Mouse (Mus musculus) ES-CJ7 (cell line): ENCODE results near the gene Erbb4.

Experiments used
- DNase-seq: peaks from one replicate; pipeline ENCODE4 v3.0.0; 2011; ENCODE audit warnings: low read depth, low spot score

Erbb4 gene

GRCm38 (mm10) chr1:69107485-69108158 lies at the start of gene Erbb4:
Gene Erbb4, minus strand, starts transcription at chr1:69108059.
- peak; percentile 25 for DNase-seq

GRCm38 (mm10) chr1:69157346-69157745 lies 49.5 kb upstream of the Erbb4 start:
- DNase-seq: no peak

- no peak for DNase-seq
Measured at GRCm38 (mm10) chr1:69141341-69141740, 33.5 kb upstream of the Erbb4 start.

GRCm38 (mm10) chr1:69139519-69139868 lies 31.6 kb upstream of the Erbb4 start:
- no peak for DNase-seq

- peak; percentile 65 for DNase-seq
Measured at GRCm38 (mm10) chr1:69138856-69139518, 31.1 kb upstream of the Erbb4 start.

- no peak for DNase-seq
Measured at GRCm38 (mm10) chr1:69124147-69124848, 16.4 kb upstream of the Erbb4 start.

GRCm38 (mm10) chr1:69118249-69118938 lies 10.5 kb upstream of the Erbb4 start:
- no peak for DNase-seq

GRCm38 (mm10) chr1:69108159-69108925 lies 483 bp upstream of the Erbb4 start:
- peak; percentile 87 for DNase-seq

GRCm38 (mm10) chr1:69106937-69107461 lies 860 bp downstream of the Erbb4 start:
- DNase-seq: peak; percentile 10

GRCm38 (mm10) chr1:69106322-69106761 lies 1.5 kb downstream of the Erbb4 start:
- peak; percentile 54 for DNase-seq

- peak; percentile 50 for DNase-seq
Measured at GRCm38 (mm10) chr1:69105493-69106321, 2.2 kb downstream of the Erbb4 start.

- peak; percentile 23 for DNase-seq
Measured at GRCm38 (mm10) chr1:69105096-69105492, 2.8 kb downstream of the Erbb4 start.

GRCm38 (mm10) chr1:69103211-69103706 lies 4.6 kb downstream of the Erbb4 start:
- no peak for DNase-seq

GRCm38 (mm10) chr1:69101670-69102069 lies 6.2 kb downstream of the Erbb4 start:
- DNase-seq: no peak

GRCm38 (mm10) chr1:69093052-69093451 lies 14.8 kb downstream of the Erbb4 start:
- no peak for DNase-seq

- DNase-seq: no peak
Measured at GRCm38 (mm10) chr1:69089331-69089730, 18.5 kb downstream of the Erbb4 start.

- no peak for DNase-seq
Measured at GRCm38 (mm10) chr1:69085753-69086152, 22.1 kb downstream of the Erbb4 start.

- no peak for DNase-seq
Measured at GRCm38 (mm10) chr1:69048918-69049317, 58.9 kb downstream of the Erbb4 start.

- no peak for DNase-seq
Measured at GRCm38 (mm10) chr1:69046228-69046978, 61.5 kb downstream of the Erbb4 start.
